Mouse (Mus musculus): ENCODE data around the gene Rgp1.
"Not testable (repeated sequence)": the region's sequence is repeated elsewhere in the genome, so short reads cannot be mapped to it uniquely, and the experiment has no call there.

Rgp1 gene

DNA sequence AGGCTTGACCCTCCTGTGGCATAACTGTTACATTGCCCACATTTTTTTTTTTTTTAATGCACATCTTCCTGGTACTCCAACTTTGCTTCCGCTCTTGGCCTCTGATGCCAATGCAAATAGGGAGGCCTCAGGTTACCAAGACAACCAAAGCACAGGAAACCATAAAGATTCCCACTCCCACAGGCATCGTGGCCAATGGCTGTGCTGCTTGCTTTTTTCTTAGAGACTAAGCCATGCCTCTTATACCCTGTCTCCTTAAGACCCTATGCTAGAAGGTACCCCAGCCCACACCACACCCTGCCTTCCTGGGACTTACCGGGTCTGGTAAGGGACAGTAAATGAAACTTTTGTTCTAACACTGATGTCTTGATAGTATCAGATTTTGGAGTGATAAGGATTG, 14.9 kb downstream of the Rgp1 start:
- DNase-seq (ENCODE audit: low read depth): no peak

DNA sequence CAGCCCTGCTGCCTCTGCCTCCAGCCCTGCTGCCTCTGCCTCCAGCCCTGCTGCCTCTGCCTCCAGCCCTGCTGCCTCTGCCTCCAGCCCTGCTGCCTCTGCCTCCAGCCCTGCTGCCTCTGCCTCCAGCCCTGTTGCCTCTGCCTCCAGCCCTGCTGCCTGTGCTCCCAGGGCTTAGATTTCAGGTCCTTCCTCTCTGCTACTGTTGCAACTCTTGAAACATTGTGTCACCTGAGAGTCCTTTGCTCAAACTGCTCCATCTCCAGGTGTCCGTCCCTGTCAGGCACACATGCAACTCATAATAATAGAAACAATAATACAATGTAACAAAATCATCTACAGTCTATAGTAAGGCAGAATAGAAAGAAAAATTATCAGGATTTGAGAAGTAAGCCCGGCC, 18.1 kb downstream of the Rgp1 start:
- not testable (repeated sequence) for DNase-seq (ENCODE audit: low read depth)

DNA sequence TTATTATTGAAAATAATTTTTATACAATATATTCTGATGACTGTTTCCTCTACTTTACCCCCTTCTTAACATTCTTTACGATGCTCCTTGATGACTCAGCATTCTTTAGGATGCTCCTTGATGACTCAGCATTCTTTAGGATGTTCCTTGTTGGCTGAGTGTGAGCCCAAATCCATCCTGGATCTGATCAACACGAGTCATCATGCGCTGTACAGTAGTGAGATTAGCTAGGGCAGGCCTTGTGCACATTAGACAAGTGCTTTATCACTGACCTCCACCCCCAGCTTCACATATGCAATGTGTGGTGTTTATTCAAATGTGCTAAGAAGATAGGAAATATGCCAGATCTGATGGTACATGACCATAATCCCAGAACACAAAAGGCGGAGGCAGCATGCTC, 19.7 kb downstream of the Rgp1 start:
- no peak for DNase-seq (ENCODE audit: low read depth)

DNA sequence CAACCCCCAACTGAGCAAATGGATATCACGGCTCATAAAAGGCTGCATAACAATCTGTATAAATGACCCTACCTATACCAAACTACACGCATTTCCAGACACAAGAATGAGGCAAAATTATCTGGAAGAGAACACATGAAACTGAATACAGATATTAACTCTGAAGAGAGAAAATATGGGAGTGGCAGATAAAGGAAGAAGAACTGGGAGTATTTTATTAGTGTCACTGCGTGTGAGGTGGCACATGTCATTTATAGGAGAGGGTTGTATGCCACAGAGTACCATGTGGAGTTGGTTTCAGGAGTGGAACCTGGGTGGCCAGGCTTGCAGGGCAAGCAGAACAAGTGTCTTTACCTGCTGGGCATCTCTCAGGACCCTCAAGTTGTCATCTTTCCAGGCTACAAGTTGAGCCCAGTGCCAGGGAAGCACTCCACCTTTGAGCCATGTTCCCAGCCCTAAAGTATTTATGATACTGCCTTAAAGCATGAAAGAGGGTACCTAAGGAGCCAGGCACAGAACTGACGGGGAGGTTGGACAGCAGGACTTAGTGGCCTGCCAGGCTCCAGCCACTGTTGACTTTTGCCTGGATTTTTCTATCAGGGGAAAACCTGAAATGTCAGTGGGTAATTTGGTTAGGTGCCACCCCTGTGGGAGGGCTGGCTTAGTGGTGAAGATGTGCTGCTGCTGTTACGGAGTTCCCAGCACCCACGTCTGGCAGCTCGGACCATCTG, 20.3 kb downstream of the Rgp1 start:
- no peak for DNase-seq (ENCODE audit: low read depth)

DNA sequence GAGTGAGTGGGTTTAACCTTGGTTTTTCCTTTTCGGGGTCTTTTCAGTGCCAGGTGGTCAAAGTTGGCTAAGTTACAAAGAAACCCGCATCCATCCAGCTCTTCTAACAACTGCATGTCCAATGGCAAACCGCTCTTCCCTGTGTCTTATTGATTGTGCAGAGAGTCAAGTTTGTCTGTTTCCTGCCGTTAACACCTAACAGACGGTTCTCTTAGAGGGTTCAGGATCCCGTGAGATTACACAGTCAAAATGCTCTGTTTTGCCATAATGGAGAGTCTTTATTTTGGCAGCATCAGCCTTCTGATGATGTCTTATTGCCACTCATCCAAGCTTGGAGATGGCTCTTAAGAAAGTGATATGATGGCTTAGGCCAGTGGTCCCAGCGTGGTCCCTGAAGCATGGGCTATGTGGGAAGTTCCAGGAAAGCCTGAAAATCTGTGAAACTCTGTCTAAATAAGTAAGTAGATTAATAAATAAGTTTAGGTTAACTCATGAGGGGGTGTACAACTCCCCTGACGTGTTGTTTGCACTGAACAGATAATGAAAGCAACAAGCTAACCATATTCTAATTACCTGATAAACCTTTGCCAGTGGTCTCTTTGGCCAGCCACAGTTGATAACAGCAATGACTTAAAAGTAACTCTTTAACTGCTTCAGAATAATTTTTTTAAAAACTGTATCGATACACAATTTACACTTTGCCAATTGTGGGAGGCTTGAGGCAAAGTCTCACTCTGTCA, 21.9 kb downstream of the Rgp1 start:
- DNase-seq (ENCODE audit: low read depth): no peak

DNA sequence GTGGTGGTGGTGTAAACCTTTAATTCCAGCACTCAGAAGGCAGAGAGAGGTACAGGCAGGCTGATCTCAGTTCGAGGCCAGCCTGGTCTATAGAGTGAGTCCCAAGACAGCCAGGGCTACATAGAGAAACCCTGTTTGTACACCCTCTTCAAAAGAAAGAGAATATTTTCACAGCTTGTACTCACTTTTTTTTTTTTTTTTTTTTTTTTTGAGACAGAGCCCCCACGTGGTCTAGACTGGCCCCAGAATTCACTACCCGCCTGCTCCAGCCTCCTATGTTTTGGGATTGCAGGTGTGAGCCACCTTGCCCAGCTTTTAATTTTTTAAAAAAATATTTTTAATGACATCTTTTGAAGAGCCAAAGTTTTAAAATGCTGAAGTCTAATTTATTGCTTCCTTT, 25.6 kb downstream of the Rgp1 start:
- DNase-seq (ENCODE audit: low read depth): no peak

DNA sequence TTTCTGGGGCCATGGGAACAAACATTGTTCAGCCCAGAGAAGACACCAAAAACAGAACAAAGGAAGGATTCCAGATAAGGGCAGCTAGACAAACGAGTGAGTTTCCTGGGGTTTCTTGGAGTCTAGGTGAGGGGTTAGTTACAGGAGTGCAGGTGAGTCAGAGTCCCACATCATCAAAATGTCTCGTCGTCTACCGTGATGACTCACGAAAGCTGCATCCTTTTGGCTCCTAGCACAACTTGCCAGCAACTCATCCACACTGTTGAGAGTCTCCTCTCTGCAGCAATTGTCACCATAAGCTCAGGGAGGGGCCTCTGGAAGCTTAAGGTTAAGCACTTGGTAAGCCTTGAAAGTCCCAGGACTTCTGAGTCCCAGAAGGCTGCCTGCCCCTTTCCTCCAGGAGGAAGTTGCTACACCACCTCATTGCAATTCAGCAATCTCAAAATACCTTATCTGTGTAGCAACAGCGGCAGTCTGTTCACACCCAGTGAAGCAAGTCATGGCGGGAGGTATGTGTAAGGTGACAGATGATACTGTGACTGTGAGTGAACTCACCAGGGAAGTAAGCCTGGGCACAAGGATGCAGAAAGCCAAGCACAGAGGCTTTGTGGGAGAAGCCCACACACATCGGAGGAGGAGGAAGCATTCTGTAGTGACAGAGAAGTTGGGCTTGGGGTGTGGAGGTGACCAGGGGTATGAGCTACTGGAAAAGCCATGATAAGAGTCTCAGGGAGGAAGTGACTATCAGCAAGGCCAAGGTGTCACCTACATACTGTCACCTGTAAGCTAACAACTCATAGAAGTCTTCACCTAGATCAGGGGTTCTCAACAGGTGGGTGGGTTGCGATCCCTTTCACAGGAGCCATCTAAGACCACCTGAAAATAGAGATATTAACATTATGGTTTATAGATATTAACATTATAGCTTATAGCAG, 26.5 kb downstream of the Rgp1 start:
- peak; percentile 24 for DNase-seq (ENCODE audit: low read depth)

DNA sequence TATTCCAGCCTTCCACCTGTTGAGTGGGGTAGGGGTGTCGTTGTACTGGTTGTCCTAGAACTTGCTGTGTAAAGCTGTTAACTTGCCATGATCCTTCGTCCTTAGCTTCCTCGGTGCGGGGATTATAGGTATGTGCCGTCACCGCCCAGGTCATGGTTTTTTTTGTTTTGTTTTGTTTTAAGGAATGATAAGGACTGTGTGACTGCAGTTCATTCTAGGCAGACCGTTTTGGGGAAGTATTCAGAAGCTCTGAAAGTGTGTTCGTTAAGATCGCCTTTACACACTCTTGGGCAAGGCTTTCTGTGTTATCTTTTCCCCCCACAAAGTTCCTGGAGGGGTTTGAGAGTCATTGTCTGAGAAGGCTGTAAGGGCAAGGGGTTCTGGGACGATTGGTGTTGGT, 34.0 kb downstream of the Rgp1 start:
- no peak for DNase-seq (ENCODE audit: low read depth)

DNA sequence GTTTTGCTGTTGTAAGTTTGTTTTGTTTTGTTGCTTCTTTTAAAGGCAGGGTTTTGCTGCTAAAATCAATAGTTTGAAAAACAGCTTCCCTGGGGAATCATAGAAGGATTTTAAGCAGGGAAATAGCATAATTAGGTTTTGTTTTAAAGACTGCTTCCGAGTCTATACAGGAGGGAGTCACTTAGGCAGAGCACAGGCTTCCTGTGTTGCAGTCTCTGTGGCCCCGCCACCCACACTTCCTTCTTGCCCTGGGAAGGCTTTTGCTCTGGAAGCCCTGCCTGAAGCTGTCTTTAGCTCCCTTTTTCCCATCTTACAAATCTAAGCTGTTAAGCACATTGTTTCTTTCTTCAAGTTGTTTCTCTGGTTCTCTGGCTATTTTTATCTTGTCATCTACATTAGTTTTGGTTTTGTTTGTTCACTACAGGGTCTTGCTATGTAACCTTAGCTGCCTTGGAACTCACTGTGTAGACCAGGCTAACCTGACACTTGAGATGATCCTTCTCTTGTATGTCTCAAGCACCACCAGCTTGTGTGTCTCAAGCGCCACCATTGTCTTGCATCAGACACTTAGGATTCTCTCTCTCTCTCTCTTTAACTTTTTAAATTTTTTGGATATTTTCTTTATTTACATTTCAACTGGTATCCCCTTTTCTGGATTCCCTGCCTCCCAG, 34.7 kb downstream of the Rgp1 start:
- DNase-seq (ENCODE audit: low read depth): no peak

DNA sequence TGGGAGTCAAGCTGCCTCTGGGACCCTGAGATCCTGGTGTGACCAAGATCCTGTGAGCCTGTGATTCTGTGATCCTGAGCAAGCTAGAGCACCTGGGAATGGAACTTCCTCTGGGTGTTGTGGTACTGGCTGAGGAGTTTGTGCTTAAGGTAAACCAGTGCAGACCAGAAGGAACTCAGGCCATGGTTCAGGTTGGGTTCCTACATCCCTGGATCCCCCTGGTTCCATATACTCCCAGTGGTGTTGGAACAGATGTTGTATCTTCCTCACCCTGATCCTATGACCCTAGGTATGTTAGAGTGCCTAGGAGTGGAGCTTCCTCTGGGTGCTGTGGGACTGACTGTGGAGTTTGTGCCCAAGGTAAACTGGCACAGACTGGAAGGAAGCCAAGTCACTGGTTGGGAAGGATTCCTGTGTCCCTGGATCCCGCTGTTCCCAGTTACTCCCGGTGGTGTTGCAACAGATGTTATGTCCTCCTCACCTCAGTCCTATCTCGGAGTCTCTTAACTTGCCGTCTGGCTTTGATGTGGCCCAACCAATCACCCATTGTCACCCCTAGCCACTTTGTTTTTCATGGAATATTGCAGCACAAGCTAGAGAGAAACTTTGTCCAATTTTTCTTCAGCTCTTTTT, 41.7 kb downstream of the Rgp1 start:
- no peak for DNase-seq (ENCODE audit: low read depth)

DNA sequence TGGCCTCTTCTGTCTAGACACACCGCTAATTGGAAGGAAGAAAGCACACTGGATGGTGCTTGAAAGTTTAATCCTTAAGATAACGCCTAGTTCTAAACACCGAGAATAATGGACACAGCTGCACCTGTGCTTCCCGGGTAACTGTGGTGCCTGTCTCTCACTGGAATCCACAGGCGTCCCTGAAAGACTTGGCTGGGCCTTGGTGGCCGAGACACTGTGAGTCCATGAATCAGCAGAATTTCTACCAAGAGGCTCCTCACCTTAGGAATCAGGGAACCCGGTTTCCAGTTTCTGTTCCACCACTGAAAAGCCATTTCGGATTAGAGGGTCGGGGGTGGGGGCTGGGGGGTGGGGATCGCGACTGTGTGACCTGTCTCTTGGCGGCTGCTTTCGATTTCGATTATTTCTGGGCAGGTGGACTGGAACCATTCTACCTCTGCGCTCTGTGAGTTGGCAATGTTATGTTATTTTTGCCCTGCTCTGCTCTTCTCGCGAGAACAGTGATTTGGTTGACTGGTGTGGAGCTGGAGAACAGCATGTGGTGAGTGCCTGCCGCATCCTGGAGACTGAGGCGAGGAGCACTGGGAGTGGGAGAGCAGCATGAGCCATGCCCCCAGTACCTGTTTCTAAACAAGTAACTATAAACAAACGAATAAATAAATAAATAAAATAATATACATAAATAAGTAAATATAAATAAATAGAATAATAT, 50.7 kb downstream of the Rgp1 start:
- DNase-seq (ENCODE audit: low read depth): no peak

DNA sequence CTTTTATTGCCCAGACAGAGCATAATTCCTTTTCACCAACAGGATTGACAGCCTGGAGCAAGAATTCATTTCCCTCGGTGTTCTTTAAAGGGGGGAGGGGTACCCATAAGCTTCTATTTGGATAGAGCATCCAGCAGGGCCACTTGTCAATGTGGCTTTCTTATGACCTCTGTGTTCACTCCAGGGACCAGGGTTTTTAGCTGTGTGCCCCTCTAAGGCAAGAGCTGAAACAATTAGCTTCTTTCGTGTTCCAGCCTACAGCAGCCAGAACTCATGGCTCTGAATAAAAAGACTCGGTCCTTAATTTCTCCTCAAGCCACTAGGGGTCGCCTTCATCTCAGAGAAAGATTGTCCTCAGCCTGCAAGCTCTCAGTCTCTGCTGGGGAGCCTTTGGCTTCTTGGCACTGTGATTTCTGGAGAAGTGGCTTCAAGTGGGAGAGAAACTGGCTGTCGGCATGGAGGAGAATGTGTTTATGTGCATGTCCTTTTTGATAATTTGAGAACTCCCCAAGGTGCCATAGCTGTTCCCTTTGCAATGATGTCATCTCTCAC, 51.6 kb downstream of the Rgp1 start:
- DNase-seq (ENCODE audit: low read depth): peak; percentile 80

DNA sequence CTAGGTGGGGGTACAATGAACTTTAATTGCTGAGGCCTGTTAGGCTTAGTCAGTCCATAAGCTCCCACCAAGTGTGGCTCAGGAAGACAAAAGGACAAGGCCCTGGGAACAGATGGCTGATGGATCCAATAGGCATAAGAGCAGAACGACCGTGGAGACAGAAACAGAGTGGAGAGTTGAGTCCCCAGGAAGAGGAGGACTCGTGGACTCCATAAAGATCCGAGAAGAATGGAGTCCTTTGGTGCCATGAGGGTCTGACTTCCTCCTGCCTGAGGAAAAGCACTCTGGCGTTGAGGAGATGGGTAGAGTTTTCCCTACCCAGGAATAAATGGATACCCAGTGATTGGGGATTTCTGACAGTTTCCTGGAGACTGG, 52.1 kb downstream of the Rgp1 start:
- no peak for DNase-seq (ENCODE audit: low read depth)

DNA sequence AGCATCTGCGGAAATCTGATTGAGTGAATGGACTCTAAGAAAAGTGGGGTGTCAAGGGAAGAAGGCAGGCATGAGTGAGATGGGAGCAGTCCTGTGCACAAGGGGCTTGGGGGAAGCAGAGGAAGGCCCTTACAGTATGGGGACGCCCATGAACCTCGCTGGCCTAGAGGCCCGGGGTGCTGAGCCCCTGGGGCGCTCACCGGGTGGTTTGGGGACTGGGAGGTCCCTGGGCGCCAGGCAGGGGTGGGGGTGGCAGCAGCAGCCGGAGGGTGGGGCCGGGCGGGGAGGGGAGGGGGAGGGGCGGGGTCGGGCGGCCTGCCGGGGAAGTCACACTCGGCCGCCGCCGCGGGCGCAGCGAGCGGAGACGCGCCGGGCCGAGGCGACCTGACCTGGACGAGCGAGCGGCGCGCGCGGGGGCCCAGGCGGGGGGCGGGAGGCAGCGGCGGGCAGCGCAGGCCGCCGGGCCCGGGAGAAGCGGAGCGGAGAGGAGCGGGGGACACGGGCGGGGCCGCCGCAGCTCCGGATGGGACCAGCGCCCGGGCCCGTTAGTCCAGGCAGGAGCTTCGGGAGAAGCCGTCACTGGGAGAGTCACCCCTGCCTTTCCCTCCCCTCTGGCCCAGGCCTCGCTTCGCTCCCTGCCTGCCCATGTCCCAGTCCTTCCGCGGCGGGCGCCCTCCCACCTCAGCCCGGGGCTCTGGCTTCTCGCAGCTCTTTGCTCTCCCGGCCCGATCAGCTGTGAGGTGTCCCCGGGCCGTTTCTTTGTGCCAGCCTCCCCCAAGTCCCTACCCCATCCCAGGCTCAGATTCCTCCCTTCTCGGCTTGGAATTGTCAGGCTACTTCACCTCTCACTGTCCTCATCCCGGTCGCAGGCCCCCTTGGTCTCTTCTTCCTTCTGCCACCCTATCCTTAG, 52.8 kb downstream of the Rgp1 start, which contains the start of gene Npr2:
Gene Npr2 (plus strand): TSS at position 890 of the 910 bp plus-strand sequence.
- DNase-seq (ENCODE audit: low read depth): no peak

DNA sequence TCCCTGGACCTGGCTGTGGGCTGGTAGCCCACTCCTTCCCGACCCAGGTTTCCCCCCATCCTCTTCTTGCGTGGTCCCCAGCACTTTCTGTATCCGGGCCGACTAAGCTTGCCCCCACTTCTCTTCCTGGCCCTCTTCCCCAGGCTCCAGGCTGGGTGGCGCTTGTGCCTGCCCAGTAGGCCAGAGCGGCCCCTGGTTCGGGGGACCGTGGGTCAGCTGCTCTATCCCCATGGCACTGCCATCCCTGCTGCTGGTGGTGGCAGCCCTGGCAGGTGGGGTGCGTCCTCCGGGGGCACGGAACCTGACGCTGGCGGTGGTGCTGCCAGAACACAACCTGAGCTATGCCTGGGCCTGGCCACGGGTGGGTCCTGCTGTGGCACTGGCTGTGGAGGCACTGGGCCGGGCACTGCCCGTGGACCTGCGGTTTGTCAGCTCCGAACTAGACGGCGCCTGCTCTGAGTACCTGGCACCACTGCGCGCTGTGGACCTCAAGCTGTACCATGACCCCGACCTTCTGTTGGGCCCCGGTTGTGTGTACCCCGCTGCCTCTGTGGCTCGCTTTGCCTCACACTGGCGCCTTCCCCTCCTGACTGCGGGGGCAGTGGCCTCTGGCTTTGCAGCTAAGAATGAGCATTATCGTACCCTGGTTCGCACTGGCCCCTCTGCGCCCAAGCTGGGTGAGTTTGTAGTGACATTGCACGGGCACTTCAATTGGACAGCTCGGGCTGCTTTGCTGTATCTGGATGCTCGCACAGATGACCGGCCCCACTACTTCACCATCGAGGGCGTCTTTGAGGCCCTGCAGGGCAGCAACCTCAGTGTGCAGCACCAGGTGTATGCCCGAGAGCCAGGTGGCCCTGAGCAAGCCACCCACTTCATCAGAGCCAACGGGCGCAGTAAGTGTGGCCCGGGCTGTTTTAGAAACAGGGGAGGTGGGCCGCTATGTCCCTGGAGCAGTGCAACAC, 53.7 kb downstream of the Rgp1 start:
- no peak for DNase-seq (ENCODE audit: low read depth)

DNA sequence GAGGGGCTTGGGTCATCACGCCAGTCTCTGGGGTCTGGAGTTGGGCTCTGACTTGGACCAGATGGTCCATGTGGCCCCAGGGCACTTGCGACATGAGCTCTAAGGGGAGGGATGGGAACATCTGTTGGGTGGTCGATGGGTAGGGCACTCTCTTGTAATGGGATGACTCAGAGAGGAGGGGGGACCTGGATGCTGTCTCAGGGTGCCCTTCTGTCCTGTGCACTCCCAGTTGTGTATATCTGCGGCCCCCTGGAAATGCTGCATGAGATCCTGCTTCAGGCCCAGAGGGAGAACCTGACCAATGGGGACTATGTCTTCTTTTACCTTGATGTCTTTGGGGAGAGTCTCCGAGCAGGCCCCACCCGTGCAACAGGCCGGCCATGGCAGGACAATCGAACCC, 54.8 kb downstream of the Rgp1 start:
- DNase-seq (ENCODE audit: low read depth): no peak

DNA sequence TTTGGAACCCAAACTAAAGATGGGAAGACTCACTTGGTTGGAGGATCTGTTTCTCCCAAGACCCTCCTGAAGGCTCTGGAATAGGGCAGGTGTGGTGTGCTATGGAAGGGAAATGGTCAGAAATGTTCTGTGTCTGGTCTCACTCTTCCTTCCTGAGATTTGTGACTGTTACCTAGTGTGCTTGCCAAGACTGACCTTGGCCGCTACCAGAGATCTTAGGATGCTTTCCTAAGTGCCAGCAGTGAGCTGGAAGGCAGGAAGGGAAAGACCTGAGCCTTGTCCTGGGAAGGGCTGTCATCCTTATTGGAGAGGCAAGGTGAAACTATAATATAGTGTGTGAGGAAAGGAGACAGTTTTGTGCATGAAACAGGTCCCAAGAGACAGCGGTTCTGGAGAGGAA, 55.2 kb downstream of the Rgp1 start:
- DNase-seq (ENCODE audit: low read depth): no peak

DNA sequence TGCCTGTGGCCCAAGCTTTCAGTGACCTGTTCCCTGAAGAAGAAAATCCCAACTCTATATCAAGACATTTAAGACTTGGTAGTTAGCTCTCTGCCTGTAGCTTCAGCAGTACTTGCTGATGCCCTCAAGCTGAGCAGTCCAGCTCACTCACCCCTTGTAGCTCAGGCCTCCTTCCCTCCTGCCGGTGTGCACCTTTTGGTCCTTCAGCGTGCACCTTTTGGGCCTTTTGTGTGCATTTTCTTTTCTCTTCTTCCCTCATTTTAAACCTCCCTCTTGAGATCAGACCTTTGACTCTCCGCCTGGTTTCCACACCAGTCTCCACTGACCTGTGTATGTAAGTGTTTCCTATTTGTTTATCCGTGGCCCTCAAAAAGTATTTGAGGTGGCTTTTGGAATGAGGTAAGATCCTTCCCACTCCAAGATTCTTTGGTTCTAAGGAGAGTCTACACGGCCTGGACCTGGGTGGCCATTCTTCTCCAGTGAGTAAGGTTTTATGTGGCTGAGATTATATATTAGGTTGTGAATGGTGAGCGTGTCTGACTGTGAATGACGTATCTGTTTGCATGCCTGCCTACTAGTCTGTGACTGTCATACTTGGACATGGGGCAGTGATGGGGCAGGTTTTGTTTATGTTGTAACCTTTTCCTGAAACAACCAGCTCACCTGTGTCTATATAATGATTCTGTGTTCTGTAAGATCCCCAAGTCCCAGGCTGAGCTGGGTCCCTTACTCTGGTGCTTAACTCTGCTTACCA, 56.3 kb downstream of the Rgp1 start:
- no peak for DNase-seq (ENCODE audit: low read depth)

Measured in c-Kit-positive CD71-negative TER-119-negative erythroid progenitor cells, embryonic 14.5 days (primary cell).